Mouse (Mus musculus) embryo, embryonic 10.5 days (tissue): Measurements from ENCODE around the gene Atad2b.

ENCODE experiments used
- DNase-seq: peaks from one replicate; pipeline ENCODE4 v3.0.0-alpha.2; 2015; ENCODE audit warnings: low spot score

Gene Atad2b

DNA sequence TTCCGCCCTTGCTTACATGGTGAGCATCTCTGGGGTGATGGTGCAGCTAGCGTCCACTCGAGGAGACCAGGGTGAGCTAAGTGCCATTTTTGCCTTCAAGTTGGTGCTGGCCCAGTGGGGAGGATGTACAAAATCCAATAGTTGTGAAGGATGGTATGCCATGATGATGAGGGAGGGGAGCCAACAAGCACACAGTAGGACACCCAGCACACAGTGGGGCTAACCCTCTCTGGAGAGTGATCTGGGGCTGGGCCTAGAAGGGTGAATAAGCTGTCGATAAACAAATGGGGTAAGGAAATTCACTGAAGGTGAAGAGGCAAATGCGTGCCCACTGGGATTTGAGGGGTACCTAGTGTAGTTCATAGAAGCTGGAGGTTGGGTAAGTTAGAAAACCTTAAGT lies 167.6 kb downstream of the Atad2b start:
- no peak for DNase-seq

DNA sequence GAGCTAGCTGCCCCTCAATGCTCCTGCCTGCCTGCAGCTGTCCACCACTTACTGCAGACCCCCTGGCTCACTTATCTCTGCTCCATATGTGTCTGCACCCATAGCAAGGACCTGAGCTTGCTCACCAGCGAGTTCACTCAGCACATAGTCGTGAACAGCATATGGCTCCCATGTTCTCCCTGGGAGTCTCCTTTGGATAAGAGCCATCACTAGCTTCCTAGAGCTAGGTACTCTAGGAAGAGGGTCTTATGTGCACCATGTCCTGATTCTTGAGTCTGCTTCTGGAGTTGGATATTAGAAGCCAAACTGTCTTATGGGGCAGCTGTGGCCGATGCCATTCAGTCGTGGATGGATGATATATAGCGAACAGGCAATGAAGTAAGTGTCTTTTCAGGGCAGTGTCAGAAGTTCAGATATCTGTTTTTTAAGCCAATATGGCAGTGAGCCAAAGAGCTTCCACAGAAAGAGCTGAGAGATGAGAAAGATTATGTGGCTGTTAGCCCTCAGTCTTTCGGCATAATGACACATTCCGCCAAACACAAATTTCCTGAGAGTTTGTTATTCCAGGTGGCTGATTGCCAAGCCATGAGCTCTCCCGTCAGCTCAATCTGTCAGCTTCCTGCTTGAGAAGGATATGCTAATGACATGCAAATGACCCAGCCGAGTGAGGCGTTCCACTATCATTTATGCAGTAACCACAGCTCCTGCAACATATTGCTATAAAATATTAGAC lies 170.8 kb downstream of the Atad2b start:
- DNase-seq = peak; percentile 45

DNA sequence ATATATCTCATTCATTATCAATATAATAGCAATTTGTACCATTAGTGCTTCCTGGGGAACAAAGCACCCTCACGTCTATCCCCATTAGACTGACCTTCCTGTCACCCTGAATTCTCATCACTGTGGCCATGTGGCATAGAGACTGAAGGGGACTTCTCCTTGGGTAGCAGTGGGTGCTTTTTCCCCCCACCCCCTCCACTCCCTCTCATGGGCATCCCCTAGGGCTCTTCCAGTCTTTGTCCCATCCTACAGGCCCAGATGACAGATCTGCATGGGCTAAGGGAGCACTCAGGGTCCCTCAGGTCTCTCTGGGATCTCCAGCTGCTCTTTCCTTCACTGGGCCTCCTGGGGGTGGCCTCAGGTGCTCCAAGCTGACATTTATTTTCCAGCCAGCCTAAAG lies 171.5 kb downstream of the Atad2b start:
- no peak for DNase-seq
